Mouse (Mus musculus): ENCODE results near the gene Kmt2d.

The Kmt2d gene

GRCm38 (mm10) chr15:98854214-98854613 lies 16.8 kb downstream of the Kmt2d start:
- no peak for DNase-seq (ENCODE audit: low read depth)

GRCm38 (mm10) chr15:98853161-98853937 lies 17.7 kb downstream of the Kmt2d start:
- no peak for DNase-seq (ENCODE audit: low read depth)

GRCm38 (mm10) chr15:98852733-98853132 lies 18.3 kb downstream of the Kmt2d start:
- no peak for DNase-seq (ENCODE audit: low read depth)

GRCm38 (mm10) chr15:98852071-98852470 lies 18.9 kb downstream of the Kmt2d start:
- DNase-seq (ENCODE audit: low read depth) = no peak

GRCm38 (mm10) chr15:98851229-98851818 lies 19.7 kb downstream of the Kmt2d start:
- DNase-seq (ENCODE audit: low read depth) = no peak

- DNase-seq (ENCODE audit: low read depth) = no peak
Measured at GRCm38 (mm10) chr15:98850668-98851067, 20.3 kb downstream of the Kmt2d start.

- no peak for DNase-seq (ENCODE audit: low read depth)
Measured at GRCm38 (mm10) chr15:98849956-98850600, 20.9 kb downstream of the Kmt2d start.

GRCm38 (mm10) chr15:98849165-98849564 lies 21.8 kb downstream of the Kmt2d start:
- no peak for DNase-seq (ENCODE audit: low read depth)

GRCm38 (mm10) chr15:98846140-98846539 lies 24.9 kb downstream of the Kmt2d start:
- no peak for DNase-seq (ENCODE audit: low read depth)

- no peak for DNase-seq (ENCODE audit: low read depth)
Measured at GRCm38 (mm10) chr15:98845149-98845548, 25.9 kb downstream of the Kmt2d start.

- no peak for DNase-seq (ENCODE audit: low read depth)
Measured at GRCm38 (mm10) chr15:98843595-98844223, 27.3 kb downstream of the Kmt2d start.

GRCm38 (mm10) chr15:98839671-98840585 lies 31.1 kb downstream of the Kmt2d start:
- no peak for DNase-seq (ENCODE audit: low read depth)

- no peak for DNase-seq (ENCODE audit: low read depth)
Measured at GRCm38 (mm10) chr15:98839161-98839560, 31.8 kb downstream of the Kmt2d start.

- no peak for DNase-seq (ENCODE audit: low read depth)
Measured at GRCm38 (mm10) chr15:98837743-98838103, 33.3 kb downstream of the Kmt2d start.

GRCm38 (mm10) chr15:98837006-98837742 lies 33.8 kb downstream of the Kmt2d start:
- DNase-seq (ENCODE audit: low read depth) = no peak

- DNase-seq (ENCODE audit: low read depth) = no peak
Measured at GRCm38 (mm10) chr15:98835291-98835690, 35.7 kb downstream of the Kmt2d start.

- no peak for DNase-seq (ENCODE audit: low read depth)
Measured at GRCm38 (mm10) chr15:98834059-98834458, 36.9 kb downstream of the Kmt2d start.

- DNase-seq (ENCODE audit: low read depth) = no peak
Measured at GRCm38 (mm10) chr15:98833281-98833680, 37.7 kb downstream of the Kmt2d start.

GRCm38 (mm10) chr15:98832161-98833058 lies 38.6 kb downstream of the Kmt2d start:
- DNase-seq (ENCODE audit: low read depth) = peak; percentile 84

- no peak for DNase-seq (ENCODE audit: low read depth)
Measured at GRCm38 (mm10) chr15:98831684-98832035, 39.3 kb downstream of the Kmt2d start.

All from induced T-regulatory cell, adult 2 months (primary cell).